Mouse (Mus musculus) limb, embryonic 12.5 days (tissue): ENCODE measurements around the gene Tspo. TPM values are rescaled to one million over a fixed set of nuclear protein-coding genes. Genes with fewer than 3 reads are reported as not detected.

Source experiments
- ATAC-seq: fragments of 200-750 bp; cut with Nextera tagmentation; 2 replicates; pipeline ENCODE4 v1.8.0; 2017; ENCODE audit warnings: low read depth, moderate TSS enrichment; ENCODE audit not compliant: insufficient number of reproducible peaks, insufficient read depth, low FRiP score, low TSS enrichment
- H3K27ac ChIP-seq: fragments of 300-500 bp; sonication (generic); 2 replicates; pipeline ENCODE4 v1.5.1; 2016; ENCODE audit warnings: mild to moderate bottlenecking, moderate library complexity
- H3K27me3 ChIP-seq: fragments of 300-500 bp; sonication (generic); 2 replicates; pipeline ENCODE4 v1.6.1; 2016; ENCODE audit warnings: mild to moderate bottlenecking, moderate library complexity
- H3K36me3 ChIP-seq: fragments of 300-500 bp; sonication (generic); 2 replicates; pipeline ENCODE4 v1.6.1; 2016; ENCODE audit warnings: mild to moderate bottlenecking, moderate library complexity
- H3K4me1 ChIP-seq: fragments of 300-500 bp; sonication (generic); replicated peaks from 2 replicates; pipeline ENCODE4 v1.6.1; 2016
- H3K4me2 ChIP-seq: fragments of 300-500 bp; sonication (generic); 2 replicates; pipeline ENCODE4 v1.6.1; 2016; ENCODE audit warnings: mild to moderate bottlenecking, moderate library complexity
- H3K4me3 ChIP-seq: fragments of 300-500 bp; sonication (generic); replicated peaks from 2 replicates; pipeline ENCODE4 v1.5.1; 2016; ENCODE audit warnings: mild to moderate bottlenecking
- H3K9ac ChIP-seq: fragments of 300-500 bp; sonication (generic); replicated peaks from 2 replicates; pipeline ENCODE4 v1.6.1; 2016; ENCODE audit warnings: mild to moderate bottlenecking, moderate library complexity
- H3K9me3 ChIP-seq: fragments of 300-500 bp; sonication (generic); 2 replicates; pipeline ENCODE4 v1.6.1; 2016; ENCODE audit warnings: mild to moderate bottlenecking, moderate library complexity
- WGBS: fragments of 180-500 bp; shearing (Covaris S2); methylation state at CpG from one replicate; pipeline ENCODE4 v1.1.7; 2016; 5-methylcytosine and 5-hydroxymethylcytosine counted together
- polyA plus RNA-seq: library from polyadenylated mRNA; unstranded; fragments of >200 nt; fragmentation: Nextera tagmentation; extraction: Ambion mirVana; gene quantifications from 2 replicates; pipeline ENCODE4 v1.2.1, GENCODE M21; 2016

Tspo gene
- polyA plus RNA-seq, 1 experiment from 2014 or later, result 54.2 TPM

GRCm38 (mm10) chr15:83567728-83568127 lies 4.3 kb downstream of the Tspo start:
- Histone ChIP-seq H3K36me3 (no peaks in the 10 kb centered on the region), H3K9ac (no peak overlapping the region), H3K4me2 (no peak overlapping the region), H3K4me3 (no peak overlapping the region), H3K27ac (no peak overlapping the region), H3K27me3 (peaks cover 2% of the 10 kb centered on the region; the same call in 1 of the 2 replicates), H3K4me1 (peaks cover 10% of the 10 kb centered on the region), H3K9me3 (no peaks in the 10 kb centered on the region)
- ATAC-seq, result no peak
- 90% methylated on average over 3 of the region's 3 CpGs for WGBS

- Histone ChIP-seq H3K9ac (no peak overlapping the region), H3K4me2 (no peak overlapping the region), H3K4me3 (no peak overlapping the region), H3K9me3 (no peaks in the 10 kb centered on the region), H3K27ac (no peak overlapping the region), H3K36me3 (no peaks in the 10 kb centered on the region), H3K4me1 (peaks cover 4% of the 10 kb centered on the region), H3K27me3 (no peaks in the 10 kb centered on the region)
- no peak for ATAC-seq
- 93% methylated on average over 5 of the region's 5 CpGs for WGBS
Observed at GRCm38 (mm10) chr15:83568544-83568943, 5.2 kb downstream of the Tspo start.

- no peak for ATAC-seq
- H3K9me3 ChIP-seq, result no peaks in the 10 kb centered on the region
- no peaks in the 10 kb centered on the region for H3K27me3 ChIP-seq
- H3K9ac ChIP-seq, result no peak overlapping the region
- H3K4me2 ChIP-seq, result no peak overlapping the region
- H3K36me3 ChIP-seq, result peaks cover 9% of the 10 kb centered on the region
- H3K4me1 ChIP-seq, result no peaks in the 10 kb centered on the region
- no peak overlapping the region for H3K4me3 ChIP-seq
- no peak overlapping the region for H3K27ac ChIP-seq
- WGBS, result 60% methylated on average over 11 of the region's 11 CpGs
Observed at GRCm38 (mm10) chr15:83569682-83570081, 6.3 kb downstream of the Tspo start.

GRCm38 (mm10) chr15:83570641-83571040 lies 7.2 kb downstream of the Tspo start:
- WGBS, result 73% methylated on average over 2 of the region's 2 CpGs
- H3K4me1 ChIP-seq, result no peaks in the 10 kb centered on the region
- H3K4me3 ChIP-seq, result no peak overlapping the region
- no peaks in the 10 kb centered on the region for H3K27me3 ChIP-seq
- peaks cover 19% of the 10 kb centered on the region for H3K36me3 ChIP-seq
- no peaks in the 10 kb centered on the region for H3K9me3 ChIP-seq
- ATAC-seq, result no peak
- no peak overlapping the region for H3K4me2 ChIP-seq
- H3K27ac ChIP-seq, result no peak overlapping the region
- H3K9ac ChIP-seq, result no peak overlapping the region

- Histone ChIP-seq H3K4me3 (no peak overlapping the region), H3K27ac (no peak overlapping the region), H3K9ac (no peak overlapping the region), H3K27me3 (no peaks in the 10 kb centered on the region), H3K9me3 (no peaks in the 10 kb centered on the region), H3K4me2 (no peak overlapping the region), H3K36me3 (peaks cover 29% of the 10 kb centered on the region), H3K4me1 (no peaks in the 10 kb centered on the region)
- WGBS, result 90% methylated on average over 5 of the region's 5 CpGs
- ATAC-seq, result no peak
Observed at GRCm38 (mm10) chr15:83571636-83572035, 8.2 kb downstream of the Tspo start.

- no peaks in the 10 kb centered on the region for H3K9me3 ChIP-seq
- no peak overlapping the region for H3K4me2 ChIP-seq
- 89% methylated on average over 4 of the region's 4 CpGs for WGBS
- no peak overlapping the region for H3K9ac ChIP-seq
- no peak overlapping the region for H3K27ac ChIP-seq
- no peaks in the 10 kb centered on the region for H3K27me3 ChIP-seq
- H3K4me1 ChIP-seq, result no peaks in the 10 kb centered on the region
- ATAC-seq, result no peak
- H3K4me3 ChIP-seq, result no peak overlapping the region
- peaks cover 34% of the 10 kb centered on the region for H3K36me3 ChIP-seq
Observed at GRCm38 (mm10) chr15:83572132-83572531, 8.7 kb downstream of the Tspo start.

GRCm38 (mm10) chr15:83573606-83574005 lies 10.2 kb downstream of the Tspo start:
- Histone ChIP-seq H3K9me3 (no peaks in the 10 kb centered on the region), H3K4me1 (no peaks in the 10 kb centered on the region), H3K27ac (no peak overlapping the region), H3K9ac (no peak overlapping the region), H3K4me2 (no peak overlapping the region), H3K36me3 (peaks cover 49% of the 10 kb centered on the region), H3K4me3 (no peak overlapping the region), H3K27me3 (no peaks in the 10 kb centered on the region)
- no peak for ATAC-seq
- WGBS, result 94% methylated on average over 12 of the region's 12 CpGs

GRCm38 (mm10) chr15:83574731-83575351 lies 11.4 kb downstream of the Tspo start:
- Histone ChIP-seq H3K4me3 (no peak overlapping the region), H3K4me2 (no peak overlapping the region), H3K36me3 (peaks cover 61% of the 10 kb centered on the region), H3K4me1 (no peaks in the 10 kb centered on the region), H3K9me3 (no peaks in the 10 kb centered on the region), H3K9ac (no peak overlapping the region), H3K27me3 (no peaks in the 10 kb centered on the region), H3K27ac (no peak overlapping the region)
- ATAC-seq, result no peak
- WGBS, result 94% methylated on average over 6 of the region's 6 CpGs

GRCm38 (mm10) chr15:83575543-83575942 lies 12.2 kb downstream of the Tspo start:
- no peaks in the 10 kb centered on the region for H3K9me3 ChIP-seq
- H3K36me3 ChIP-seq, result peaks cover 68% of the 10 kb centered on the region
- no peaks in the 10 kb centered on the region for H3K4me1 ChIP-seq
- WGBS, result 89% methylated on average over 8 of the region's 8 CpGs
- no peak overlapping the region for H3K27ac ChIP-seq
- H3K4me2 ChIP-seq, result no peak overlapping the region
- ATAC-seq, result no peak
- no peak overlapping the region for H3K9ac ChIP-seq
- H3K27me3 ChIP-seq, result no peaks in the 10 kb centered on the region
- H3K4me3 ChIP-seq, result no peak overlapping the region

GRCm38 (mm10) chr15:83576651-83577050 lies 13.3 kb downstream of the Tspo start:
- H3K36me3 ChIP-seq, result peaks cover 79% of the 10 kb centered on the region

GRCm38 (mm10) chr15:83582931-83583330 lies 19.5 kb downstream of the Tspo start:
- Histone ChIP-seq H3K9ac (no peak overlapping the region), H3K27me3 (no peaks in the 10 kb centered on the region), H3K36me3 (peaks cover 99% of the 10 kb centered on the region)

More at GRCm38 (mm10) chr15:83576651-83577050, 13.3 kb downstream of the Tspo start:
- H3K9me3 ChIP-seq, result no peaks in the 10 kb centered on the region
- no peak overlapping the region for H3K4me2 ChIP-seq
- 92% methylated on average over 9 of the region's 9 CpGs for WGBS
- ATAC-seq, result no peak
- no peaks in the 10 kb centered on the region for H3K4me1 ChIP-seq
- no peak overlapping the region for H3K27ac ChIP-seq
- no peak overlapping the region for H3K9ac ChIP-seq
- no peaks in the 10 kb centered on the region for H3K27me3 ChIP-seq
- H3K4me3 ChIP-seq, result no peak overlapping the region

More at GRCm38 (mm10) chr15:83582931-83583330, 19.5 kb downstream of the Tspo start:
- no peak for ATAC-seq
- no peak overlapping the region for H3K4me2 ChIP-seq
- 78% methylated on average over 4 of the region's 4 CpGs for WGBS
- no peaks in the 10 kb centered on the region for H3K4me1 ChIP-seq
- H3K9me3 ChIP-seq, result peaks cover 15% of the 10 kb centered on the region
- H3K27ac ChIP-seq, result no peak overlapping the region
- no peak overlapping the region for H3K4me3 ChIP-seq
